Mouse (Mus musculus) myocyte (in vitro differentiated cells): ENCODE results near the gene Itfg2. TPM values are rescaled to one million over a fixed set of nuclear protein-coding genes. Genes with fewer than 3 reads are reported as not detected.

ENCODE experiments used
- H3K27me3 ChIP-seq: one replicate; pipeline ENCODE4 v1.6.1; 2011; ENCODE audit not compliant: control insufficient read depth, insufficient read depth, insufficient read length
- H3K36me3 ChIP-seq: one replicate; pipeline ENCODE4 v1.6.1; 2011; ENCODE audit not compliant: control insufficient read depth, insufficient read depth
- H3K4me2 ChIP-seq: one replicate; pipeline ENCODE4 v1.6.1; 2011; ENCODE audit warnings: low read depth, control low read depth
- H3K4me3 ChIP-seq: one replicate; pipeline ENCODE4 v1.5.1; 2011; ENCODE audit warnings: mild to moderate bottlenecking, control low read depth, moderate library complexity
- H3K79me2 ChIP-seq: one replicate; pipeline ENCODE4 v1.6.1; 2011; ENCODE audit not compliant: control insufficient read depth, insufficient read depth
- H3ac ChIP-seq: one replicate; pipeline ENCODE4 v1.6.1; 2011; ENCODE audit not compliant: control insufficient read depth, insufficient read length
- CEBPB ChIP-seq: IDR thresholded peaks from 2 replicates; pipeline ENCODE4 v1.6.1; 2011; ENCODE audit warnings: mild to moderate bottlenecking, moderate library complexity; ENCODE audit not compliant: poor library complexity, insufficient read depth, severe bottlenecking
- E2F4 ChIP-seq: IDR thresholded peaks from one replicate; pipeline ENCODE4 v1.6.1; 2011; ENCODE audit warnings: mild to moderate bottlenecking, control low read depth, moderate library complexity; ENCODE audit not compliant: insufficient read depth
- MAX ChIP-seq: IDR thresholded peaks from one replicate; pipeline ENCODE4 v1.6.1; 2011; ENCODE audit warnings: low read depth, mild to moderate bottlenecking, control low read depth
- MYOD1 ChIP-seq, 3 experiments: IDR thresholded peaks; one replicate each; pipeline ENCODE4 v1.6.1; 2011; ENCODE audit warnings: control low read depth in 2 of 3, low read depth in 2 of 3, mild to moderate bottlenecking in 2 of 3, moderate library complexity in 1 of 3; ENCODE audit not compliant: insufficient read length in 2 of 3, control insufficient read depth in 1 of 3
- MYOG ChIP-seq, 3 experiments: IDR thresholded peaks; one replicate each; pipeline ENCODE4 v1.6.1; 2011; ENCODE audit warnings: control low read depth in 2 of 3, low read depth in 2 of 3, mild to moderate bottlenecking in 2 of 3; ENCODE audit not compliant: insufficient read length in 2 of 3, control insufficient read depth in 1 of 3, insufficient read depth in 1 of 3
- POLR2A ChIP-seq: IDR thresholded peaks from one replicate; pipeline ENCODE4 v1.6.1; 2011; ENCODE audit warnings: low read depth, mild to moderate bottlenecking, control low read depth, moderate library complexity; ENCODE audit not compliant: insufficient read length
- POLR2AphosphoS2 ChIP-seq: IDR thresholded peaks from one replicate; pipeline ENCODE4 v1.6.1; 2011; ENCODE audit warnings: low read depth, control low read depth; ENCODE audit not compliant: insufficient read length
- REST ChIP-seq: IDR thresholded peaks from one replicate; pipeline ENCODE4 v1.6.1; 2011; ENCODE audit warnings: mild to moderate bottlenecking, control low read depth, moderate library complexity; ENCODE audit not compliant: insufficient read depth, insufficient read length
- SRF ChIP-seq: IDR thresholded peaks from one replicate; pipeline ENCODE4 v1.6.1; 2011; ENCODE audit warnings: low read depth; ENCODE audit not compliant: control insufficient read depth, insufficient read length
- TCF12 ChIP-seq: IDR thresholded peaks from one replicate; pipeline ENCODE4 v1.6.1; 2011; ENCODE audit warnings: mild to moderate bottlenecking, control low read depth; ENCODE audit not compliant: poor library complexity, insufficient read depth, severe bottlenecking
- TCF3 ChIP-seq: IDR thresholded peaks from one replicate; pipeline ENCODE4 v1.6.1; 2011; ENCODE audit warnings: low read depth, control low read depth; ENCODE audit not compliant: insufficient read length
- USF1 ChIP-seq: IDR thresholded peaks from one replicate; pipeline ENCODE4 v1.6.1; 2011; ENCODE audit warnings: low read depth, mild to moderate bottlenecking, control low read depth, moderate library complexity
- polyA plus RNA-seq: library from polyadenylated mRNA; unstranded; fragments of >200 nt; fragmentation: generic; extraction: Trizol; gene quantifications from one replicate; pipeline ENCODE4 v1.2.1, GENCODE M21; 2012; ENCODE audit warnings: missing spikeins

Itfg2 gene
- polyA plus RNA-seq, 1 experiment = 32.6 TPM

GRCm38 (mm10) chr6:128397574-128398261, 27.0 kb downstream of the Itfg2 start:
- TF ChIP-seq TCF3 (no peak), TCF12 (no peak), POLR2AphosphoS2 (no peak), SRF (no peak), REST (no peak), MYOD1 (IDR thresholded peaks at IDR 0.05; ENCODE audit: control insufficient read depth in 1 of 3, insufficient read length in 2 of 3, low read depth in 2 of 3) (no peak), MYOG (IDR thresholded peaks at IDR 0.05; ENCODE audit: control insufficient read depth in 1 of 3, insufficient read depth in 1 of 3, insufficient read length in 2 of 3, low read depth in 2 of 3) (no peak), MAX (no peak), USF1 (no peak), CEBPB (no peak), E2F4 (no peak), POLR2A (no peak)
- Histone ChIP-seq H3K4me2 (no peak overlapping the region), H3K4me3 (no peak overlapping the region), H3ac (no peak overlapping the region), H3K36me3 (no peaks in the 10 kb centered on the region), H3K79me2 (no peaks in the 10 kb centered on the region), H3K27me3 (no peaks in the 10 kb centered on the region)

DNA sequence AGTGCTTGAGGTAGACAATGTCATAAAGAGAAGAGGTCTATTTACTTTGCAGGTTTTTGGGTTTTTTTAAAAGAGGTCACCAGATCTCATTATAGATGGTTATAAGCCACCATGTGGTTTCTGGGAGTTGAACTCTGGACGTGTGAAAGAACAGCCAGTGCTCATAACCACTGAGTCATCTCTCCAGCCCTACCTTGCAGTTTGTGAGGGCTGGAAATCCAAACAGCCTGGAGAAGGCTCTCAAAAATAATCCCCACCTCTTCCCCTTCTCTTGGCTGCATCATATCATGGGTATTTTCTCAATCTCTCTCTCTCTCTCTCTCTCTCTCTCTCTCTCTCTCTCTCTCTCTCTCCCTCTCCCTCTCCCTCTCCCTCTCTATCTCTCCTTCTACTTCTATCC, 34.0 kb downstream of the Itfg2 start:
- Histone ChIP-seq H3K36me3 (no peaks in the 10 kb centered on the region), H3K27me3 (no peaks in the 10 kb centered on the region), H3K4me3 (no peak overlapping the region), H3ac (no peak overlapping the region), H3K4me2 (no peak overlapping the region), H3K79me2 (no peaks in the 10 kb centered on the region)
- no peak for TF ChIP-seq CEBPB
- TF ChIP-seq MAX = no peak
- TF ChIP-seq POLR2A = no peak
- TF ChIP-seq TCF12 = no peak
- no peak for TF ChIP-seq POLR2AphosphoS2
- no peak for TF ChIP-seq SRF

- Histone ChIP-seq H3ac (no peak overlapping the region), H3K79me2 (no peaks in the 10 kb centered on the region), H3K4me2 (no peak overlapping the region), H3K36me3 (no peaks in the 10 kb centered on the region), H3K4me3 (no peak overlapping the region), H3K27me3 (no peaks in the 10 kb centered on the region)
- no peak for TF ChIP-seq POLR2A
- no peak for TF ChIP-seq USF1
- TF ChIP-seq E2F4 = no peak
- TF ChIP-seq MYOG (IDR thresholded peaks at IDR 0.05; ENCODE audit: control insufficient read depth in 1 of 3, insufficient read depth in 1 of 3, insufficient read length in 2 of 3, low read depth in 2 of 3) = no peak
- no peak for TF ChIP-seq POLR2AphosphoS2
- TF ChIP-seq REST = no peak
- no peak for TF ChIP-seq MAX
- TF ChIP-seq MYOD1 (IDR thresholded peaks at IDR 0.05; ENCODE audit: control insufficient read depth in 1 of 3, insufficient read length in 2 of 3, low read depth in 2 of 3) = no peak
- TF ChIP-seq TCF3 = no peak
- no peak for TF ChIP-seq SRF
- no peak for TF ChIP-seq TCF12
Measured at GRCm38 (mm10) chr6:128389185-128389584, 35.5 kb downstream of the Itfg2 start.

DNA sequence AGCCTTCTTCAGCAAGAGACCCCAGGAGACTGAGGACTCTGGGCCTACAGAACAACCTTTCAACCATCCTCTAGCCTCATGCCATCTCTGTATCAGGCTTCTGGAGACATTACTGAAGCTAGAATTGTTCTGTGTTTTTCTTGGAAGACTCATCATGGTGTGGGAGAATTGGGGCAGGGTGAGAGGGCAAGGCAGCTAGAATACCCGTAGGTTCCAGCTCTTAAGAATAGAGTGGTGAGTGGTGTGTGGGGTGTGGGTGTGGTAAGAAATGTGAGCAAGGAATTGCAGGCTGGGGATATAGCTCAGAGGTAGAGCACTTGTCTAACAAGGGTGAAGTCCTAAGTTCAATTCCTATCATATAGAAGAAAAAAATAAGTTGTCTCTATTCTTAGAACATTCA, 39.7 kb downstream of the Itfg2 start:
- H3K4me3 ChIP-seq = no peak overlapping the region
- H3K27me3 ChIP-seq = no peaks in the 10 kb centered on the region
- H3K4me2 ChIP-seq = no peak overlapping the region
- no peaks in the 10 kb centered on the region for H3K79me2 ChIP-seq
- no peak overlapping the region for H3ac ChIP-seq
- no peaks in the 10 kb centered on the region for H3K36me3 ChIP-seq
- TF ChIP-seq REST (no peak), E2F4 (no peak), TCF3 (no peak), MAX (no peak), CEBPB (no peak), MYOD1 (IDR thresholded peaks at IDR 0.05; ENCODE audit: control insufficient read depth in 1 of 3, insufficient read length in 2 of 3, low read depth in 2 of 3) (no peak), MYOG (IDR thresholded peaks at IDR 0.05; ENCODE audit: control insufficient read depth in 1 of 3, insufficient read depth in 1 of 3, insufficient read length in 2 of 3, low read depth in 2 of 3) (no peak), SRF (no peak), USF1 (no peak), TCF12 (no peak), POLR2AphosphoS2 (no peak), POLR2A (no peak)
